Mouse (Mus musculus) 3134 (cell line): ENCODE data around the gene Methig1.
"Not testable (repeated sequence)": the region's sequence is repeated elsewhere in the genome, so short reads cannot be mapped to it uniquely, and the experiment has no call there.

Experiments
- DNase-seq: peaks from one replicate; pipeline ENCODE4 v3.0.0-alpha.2; 2011; ENCODE audit warnings: low spot score; ENCODE audit not compliant: insufficient read length; ENCODE audit errors: extremely low read depth

Methig1 gene

GRCm38 (mm10) chr15:100391599-100391998 is 38.6 kb downstream of the Methig1 start:
- DNase-seq: no peak

DNA sequence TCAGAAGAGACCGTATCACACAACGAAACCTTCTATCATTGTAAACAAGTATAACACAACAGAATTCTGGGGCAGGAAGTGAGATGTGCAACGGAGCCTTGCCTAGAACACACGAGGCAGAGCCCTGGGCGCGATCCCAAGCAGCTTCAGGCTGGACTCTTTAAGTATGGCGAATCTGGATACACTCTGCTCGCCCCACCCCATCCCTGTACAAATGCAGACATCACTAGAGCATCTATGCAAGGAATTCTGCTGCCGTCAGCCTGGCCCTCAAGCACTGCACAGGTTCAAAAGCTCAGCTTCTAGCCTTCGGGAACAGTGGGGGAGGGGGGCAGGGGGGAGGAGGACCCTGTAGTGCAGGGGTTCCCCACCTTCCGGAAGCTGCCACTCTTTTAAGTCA is 40.1 kb downstream of the Methig1 start:
- no peak for DNase-seq

- DNase-seq: no peak
Observed at GRCm38 (mm10) chr15:100395561-100395960, 42.6 kb downstream of the Methig1 start.

GRCm38 (mm10) chr15:100400592-100401250 is 47.8 kb downstream of the Methig1 start:
- no peak for DNase-seq

DNA sequence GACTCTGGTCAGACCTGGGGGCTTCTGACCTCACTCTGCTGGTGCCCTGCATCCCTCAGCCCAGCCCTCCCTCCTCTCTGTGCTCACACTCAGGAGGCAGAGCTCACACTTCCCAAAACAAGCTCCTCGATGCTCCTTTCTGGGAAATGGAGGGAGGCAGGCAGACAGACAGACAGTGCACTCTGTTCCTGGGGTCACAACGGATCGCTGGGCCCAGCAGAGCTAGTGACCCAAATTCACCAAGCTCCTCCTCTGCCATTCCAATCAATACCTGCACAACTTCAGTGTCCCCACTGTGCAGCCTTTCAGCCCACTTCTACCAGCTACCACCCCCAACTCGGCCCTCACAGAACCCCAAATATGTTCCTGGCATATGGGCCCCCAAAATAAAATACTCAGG is 48.9 kb downstream of the Methig1 start:
- DNase-seq: no peak

- no peak for DNase-seq
Observed at GRCm38 (mm10) chr15:100402347-100402746, 49.4 kb downstream of the Methig1 start.

- DNase-seq: no peak
Observed at GRCm38 (mm10) chr15:100402798-100403197, 49.8 kb downstream of the Methig1 start.

GRCm38 (mm10) chr15:100403318-100404000 is 50.5 kb downstream of the Methig1 start:
- DNase-seq: no peak

GRCm38 (mm10) chr15:100406088-100406487 is 53.1 kb downstream of the Methig1 start:
- no peak for DNase-seq

DNA sequence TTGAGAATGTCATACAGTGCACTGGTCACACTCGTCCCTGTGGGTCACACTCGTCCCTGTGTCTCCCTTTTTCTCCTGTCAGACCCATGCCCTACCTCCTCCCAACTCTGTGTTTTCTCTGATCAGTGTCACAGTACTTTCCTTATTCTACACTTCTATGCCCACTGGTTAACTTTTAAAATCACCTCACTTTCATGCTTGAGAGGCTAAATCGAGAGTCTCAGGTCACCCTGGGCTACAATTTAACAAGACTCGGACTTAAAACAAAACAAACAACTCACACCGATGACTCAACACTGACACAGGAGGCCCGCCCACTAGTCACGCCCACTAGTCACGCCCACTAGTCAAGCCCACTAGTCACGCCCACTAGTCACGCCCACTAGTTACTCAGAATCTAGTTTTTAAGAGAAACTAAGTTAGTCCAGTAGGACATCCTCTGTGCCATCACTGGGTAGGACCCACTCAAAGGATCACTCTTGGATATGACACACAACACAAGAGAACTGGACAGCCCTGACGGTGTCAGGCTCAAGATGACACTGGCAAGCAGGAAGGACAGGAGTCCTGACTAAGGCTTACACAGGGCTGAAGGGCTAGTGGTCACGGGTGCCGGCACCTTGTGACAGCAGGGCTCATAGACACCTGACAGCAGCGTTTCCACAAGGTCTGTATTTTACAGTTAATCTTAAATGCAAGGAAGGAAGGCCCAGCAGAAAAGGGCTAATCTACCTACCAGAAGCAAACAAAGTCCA is 58.1 kb downstream of the Methig1 start:
- peak; percentile 52 for DNase-seq

GRCm38 (mm10) chr15:100411731-100412130 is 58.8 kb downstream of the Methig1 start:
- DNase-seq: no peak

- DNase-seq: no peak
Observed at GRCm38 (mm10) chr15:100413306-100413705, 60.4 kb downstream of the Methig1 start.

- DNase-seq: no peak
Observed at GRCm38 (mm10) chr15:100414011-100414410, 61.1 kb downstream of the Methig1 start.

DNA sequence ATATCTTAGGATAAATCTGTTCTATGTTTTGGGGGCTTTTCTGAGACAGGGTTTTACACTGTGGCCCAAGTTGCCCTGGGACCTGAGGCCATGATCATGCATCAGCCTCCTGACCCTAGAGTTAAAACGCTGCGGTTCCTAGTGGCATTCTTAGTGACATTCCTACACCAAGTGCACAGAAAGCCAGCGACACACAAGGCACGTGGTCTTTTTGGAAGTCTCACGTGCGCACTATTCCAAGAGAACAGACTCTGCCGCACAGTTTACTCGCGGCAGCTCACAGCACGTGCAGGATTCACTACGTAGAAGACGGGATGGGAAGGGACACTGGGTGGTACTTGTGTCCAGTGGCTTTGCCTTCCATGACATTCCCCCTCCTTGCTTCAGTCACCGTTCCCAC is 62.0 kb downstream of the Methig1 start:
- no peak for DNase-seq

GRCm38 (mm10) chr15:100415684-100416083 is 62.7 kb downstream of the Methig1 start:
- DNase-seq: no peak

GRCm38 (mm10) chr15:100417854-100418450 is 65.0 kb downstream of the Methig1 start:
- no peak for DNase-seq

DNA sequence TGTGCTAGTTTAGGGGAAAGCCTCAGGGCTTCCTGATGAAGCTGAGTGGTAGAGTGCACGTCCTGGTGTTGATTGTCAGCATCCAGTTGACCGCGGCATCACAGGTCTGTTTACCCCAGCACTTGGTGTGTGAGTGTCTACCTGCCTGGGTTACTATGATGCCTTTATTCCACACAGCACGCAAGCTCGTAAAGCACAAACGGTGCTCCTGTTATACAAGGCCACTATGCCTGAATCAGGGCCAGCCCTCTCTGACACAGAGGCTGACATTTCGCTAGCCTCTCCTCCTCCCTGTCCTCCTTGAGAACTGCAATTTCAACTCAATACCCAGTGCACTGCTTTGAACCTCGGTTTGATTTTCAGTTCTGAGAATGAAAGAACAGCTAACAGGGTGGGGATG is 66.4 kb downstream of the Methig1 start:
- DNase-seq: no peak

GRCm38 (mm10) chr15:100419901-100420745 is 67.2 kb downstream of the Methig1 start:
- no peak for DNase-seq

- peak; percentile 63 for DNase-seq
Observed at GRCm38 (mm10) chr15:100421059-100421757, 68.3 kb downstream of the Methig1 start.

GRCm38 (mm10) chr15:100421758-100422197 is 68.8 kb downstream of the Methig1 start, which contains the start of gene Gm5475:
Gm5475 (plus strand) TSS chr15:100422147.
- not testable (repeated sequence) for DNase-seq
